Mouse (Mus musculus): ENCODE data around the gene Scgb2b2.

Scgb2b2 gene

DNA sequence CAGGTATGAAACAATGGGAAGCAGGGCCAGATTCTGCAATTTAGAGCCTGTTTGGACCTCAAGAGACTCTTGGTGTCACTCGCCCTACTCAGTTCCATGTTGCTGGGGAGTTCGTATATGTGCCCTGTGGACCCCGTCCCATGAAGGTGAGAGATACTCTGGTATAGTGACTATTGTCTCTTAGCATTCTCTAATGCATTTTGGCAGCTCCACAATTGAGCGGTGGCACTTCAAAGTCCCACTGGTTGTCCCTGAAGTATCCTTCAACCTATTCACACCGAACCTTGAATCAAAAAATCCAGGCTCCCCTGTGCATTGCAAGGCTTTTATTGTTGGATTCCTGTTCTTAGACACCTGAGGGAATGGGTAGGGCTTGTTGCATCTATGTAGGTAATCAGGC lies at the start of gene Scgb2b2:
Gene Scgb2b2 (plus strand): TSS at position 301 of the 400 bp plus-strand sequence.
- in situ Hi-C loops (cut with MboI, MseI) = no loop called here

DNA sequence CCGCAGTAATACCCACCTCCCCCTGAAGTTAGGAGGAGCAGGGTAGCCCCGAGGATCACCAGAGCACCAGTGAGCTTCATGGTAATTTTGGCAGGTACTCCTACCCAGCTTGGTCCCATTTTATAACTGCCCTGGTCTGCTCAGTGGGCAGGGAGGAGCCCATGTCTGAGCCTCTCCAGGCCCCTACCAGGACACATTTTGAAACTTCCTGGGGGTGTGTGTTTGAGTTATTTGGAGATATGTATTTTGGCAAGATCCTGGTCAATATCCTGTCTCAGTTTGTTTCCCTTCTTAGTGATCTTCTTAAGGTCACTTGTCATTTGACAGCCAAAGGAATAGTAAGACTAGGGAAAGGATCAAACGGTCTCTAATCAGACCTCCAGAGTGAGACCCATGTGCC lies 1.4 kb downstream of the Scgb2b2 start, which contains the start of gene Scgb1b2:
Gene Scgb1b2 (minus strand): TSS at position 101 of the 400 bp plus-strand sequence.
- in situ Hi-C loops (cut with MboI, MseI) = no loop called here

All from T-helper 1 cell (primary cell).